Mouse (Mus musculus): ENCODE results near the gene Col4a3. TPM values are rescaled to one million over a fixed set of nuclear protein-coding genes. Genes with fewer than 3 reads are reported as not detected.

Gene Col4a3
- total and polyA plus RNA-seq, 3 experiments: 1.3 to 3.3 (median 1.8) TPM

- Histone ChIP-seq H3K27me3 (ENCODE audit: control insufficient read depth, insufficient read depth, low read length) (no peaks in the 10 kb centered on the region), H3K9ac (ENCODE audit: low read depth, low read length) (no peak overlapping the region), H3K27ac (peak overlapping the region; percentile 57), H3K79me2 (replicated peaks; ENCODE audit: control insufficient read depth, insufficient read depth, low read length) (no peaks in the 10 kb centered on the region), H3K4me3 (no peak overlapping the region), H3K36me3 (ENCODE audit: control insufficient read depth, insufficient read depth, low read length) (no peaks in the 10 kb centered on the region), H3K4me1 (ENCODE audit: control insufficient read depth, insufficient read depth, low read length) (peaks cover 6% of the 10 kb centered on the region)
- WGBS: 29% methylated on average over 9 of the region's 9 CpGs
- TF ChIP-seq CTCF (IDR thresholded peaks at IDR 0.05): no peak
- TF ChIP-seq POLR2A (IDR thresholded peaks at IDR 0.05; ENCODE audit: insufficient read depth, low read depth, low read length): no peak
- TF ChIP-seq EP300 (IDR thresholded peaks at IDR 0.05; ENCODE audit: insufficient read depth, low read depth, low read length): no peak
- DNase-seq: no peak
- intact Hi-C loops (cut with DNase I): no loop called here
Observed at GRCm38 (mm10) chr1:82608646-82609262, 22.0 kb downstream of the Col4a3 start.

- DNase-seq: no peak
- WGBS: 79% methylated on average over 9 of the region's 9 CpGs
- Histone ChIP-seq H3K4me1 (ENCODE audit: control insufficient read depth, insufficient read depth, low read length) (peaks cover 6% of the 10 kb centered on the region), H3K4me3 (no peak overlapping the region), H3K27me3 (ENCODE audit: control insufficient read depth, insufficient read depth, low read length) (no peaks in the 10 kb centered on the region), H3K36me3 (ENCODE audit: control insufficient read depth, insufficient read depth, low read length) (no peaks in the 10 kb centered on the region), H3K79me2 (replicated peaks; ENCODE audit: control insufficient read depth, insufficient read depth, low read length) (no peaks in the 10 kb centered on the region), H3K9ac (ENCODE audit: low read depth, low read length) (no peak overlapping the region), H3K27ac (no peak overlapping the region)
- TF ChIP-seq CTCF (IDR thresholded peaks at IDR 0.05) (no peak), POLR2A (IDR thresholded peaks at IDR 0.05; ENCODE audit: insufficient read depth, low read depth, low read length) (no peak), EP300 (IDR thresholded peaks at IDR 0.05; ENCODE audit: insufficient read depth, low read depth, low read length) (no peak)
- intact Hi-C loops (cut with DNase I): no loop called here
Observed at GRCm38 (mm10) chr1:82612061-82612660, 25.4 kb downstream of the Col4a3 start.

- H3K27ac ChIP-seq: no peak overlapping the region
- H3K79me2 ChIP-seq (replicated peaks; ENCODE audit: control insufficient read depth, insufficient read depth, low read length): no peaks in the 10 kb centered on the region
- no peak for DNase-seq
- WGBS: 74% methylated on average over 5 of the region's 5 CpGs
- no peaks in the 10 kb centered on the region for H3K36me3 ChIP-seq (ENCODE audit: control insufficient read depth, insufficient read depth, low read length)
- H3K4me3 ChIP-seq: no peak overlapping the region
- no peak overlapping the region for H3K9ac ChIP-seq (ENCODE audit: low read depth, low read length)
- no peaks in the 10 kb centered on the region for H3K4me1 ChIP-seq (ENCODE audit: control insufficient read depth, insufficient read depth, low read length)
- TF ChIP-seq EP300 (IDR thresholded peaks at IDR 0.05; ENCODE audit: insufficient read depth, low read depth, low read length) (no peak), POLR2A (IDR thresholded peaks at IDR 0.05; ENCODE audit: insufficient read depth, low read depth, low read length) (no peak), CTCF (IDR thresholded peaks at IDR 0.05) (no peak)
- no peaks in the 10 kb centered on the region for H3K27me3 ChIP-seq (ENCODE audit: control insufficient read depth, insufficient read depth, low read length)
- intact Hi-C loops (cut with DNase I): no loop called here
Observed at GRCm38 (mm10) chr1:82618001-82618400, 31.3 kb downstream of the Col4a3 start.

- Histone ChIP-seq H3K4me3 (no peak overlapping the region), H3K27ac (no peak overlapping the region), H3K9ac (ENCODE audit: low read depth, low read length) (no peak overlapping the region), H3K79me2 (replicated peaks; ENCODE audit: control insufficient read depth, insufficient read depth, low read length) (no peaks in the 10 kb centered on the region), H3K27me3 (ENCODE audit: control insufficient read depth, insufficient read depth, low read length) (no peaks in the 10 kb centered on the region), H3K4me1 (ENCODE audit: control insufficient read depth, insufficient read depth, low read length) (no peaks in the 10 kb centered on the region), H3K36me3 (ENCODE audit: control insufficient read depth, insufficient read depth, low read length) (no peaks in the 10 kb centered on the region)
- intact Hi-C loops (cut with DNase I): no loop called here
- TF ChIP-seq CTCF (IDR thresholded peaks at IDR 0.05) (no peak), EP300 (IDR thresholded peaks at IDR 0.05; ENCODE audit: insufficient read depth, low read depth, low read length) (no peak), POLR2A (IDR thresholded peaks at IDR 0.05; ENCODE audit: insufficient read depth, low read depth, low read length) (no peak)
- no peak for DNase-seq
- WGBS: 79% methylated on average over 5 of the region's 5 CpGs
Observed at GRCm38 (mm10) chr1:82618592-82618991, 31.9 kb downstream of the Col4a3 start.

GRCm38 (mm10) chr1:82619981-82620380, 33.3 kb downstream of the Col4a3 start:
- Histone ChIP-seq H3K36me3 (ENCODE audit: control insufficient read depth, insufficient read depth, low read length) (no peaks in the 10 kb centered on the region), H3K27ac (no peak overlapping the region), H3K4me3 (no peak overlapping the region), H3K79me2 (replicated peaks; ENCODE audit: control insufficient read depth, insufficient read depth, low read length) (no peaks in the 10 kb centered on the region), H3K4me1 (ENCODE audit: control insufficient read depth, insufficient read depth, low read length) (no peaks in the 10 kb centered on the region), H3K27me3 (ENCODE audit: control insufficient read depth, insufficient read depth, low read length) (no peaks in the 10 kb centered on the region), H3K9ac (ENCODE audit: low read depth, low read length) (no peak overlapping the region)
- intact Hi-C loops (cut with DNase I): no loop called here
- DNase-seq: no peak
- no peak for TF ChIP-seq EP300 (IDR thresholded peaks at IDR 0.05; ENCODE audit: insufficient read depth, low read depth, low read length)
- TF ChIP-seq CTCF (IDR thresholded peaks at IDR 0.05): no peak
- TF ChIP-seq POLR2A (IDR thresholded peaks at IDR 0.05; ENCODE audit: insufficient read depth, low read depth, low read length): no peak
- WGBS: 91% methylated on average over 5 of the region's 5 CpGs

- no peak overlapping the region for H3K4me3 ChIP-seq
- H3K79me2 ChIP-seq (replicated peaks; ENCODE audit: control insufficient read depth, insufficient read depth, low read length): no peaks in the 10 kb centered on the region
- no peak overlapping the region for H3K9ac ChIP-seq (ENCODE audit: low read depth, low read length)
- peaks cover 1% of the 10 kb centered on the region; the same call in 1 of the 2 replicates for H3K4me1 ChIP-seq (ENCODE audit: control insufficient read depth, insufficient read depth, low read length)
- TF ChIP-seq CTCF (IDR thresholded peaks at IDR 0.05): no peak
- no peak for TF ChIP-seq POLR2A (IDR thresholded peaks at IDR 0.05; ENCODE audit: insufficient read depth, low read depth, low read length)
- TF ChIP-seq EP300 (IDR thresholded peaks at IDR 0.05; ENCODE audit: insufficient read depth, low read depth, low read length): no peak
- no peaks in the 10 kb centered on the region for H3K27me3 ChIP-seq (ENCODE audit: control insufficient read depth, insufficient read depth, low read length)
- no peak for DNase-seq
- 74% methylated on average over 6 of the region's 6 CpGs for WGBS
- no peaks in the 10 kb centered on the region for H3K36me3 ChIP-seq (ENCODE audit: control insufficient read depth, insufficient read depth, low read length)
- H3K27ac ChIP-seq: no peak overlapping the region
- intact Hi-C loops (cut with DNase I): no loop called here
Observed at GRCm38 (mm10) chr1:82624934-82625333, 38.2 kb downstream of the Col4a3 start.
